Mouse (Mus musculus): Measurements from ENCODE around the gene Actl6b. TPM values are rescaled to one million over a fixed set of nuclear protein-coding genes. Genes with fewer than 3 reads are reported as not detected.
A peak's percentile ranks its signal among the peaks of the same experiment; 100 is the strongest.

Actl6b gene
- not detected in 2 replicates for polyA plus RNA-seq (2016; fragmentation: Nextera tagmentation; extraction: Ambion mirVana)

DNA sequence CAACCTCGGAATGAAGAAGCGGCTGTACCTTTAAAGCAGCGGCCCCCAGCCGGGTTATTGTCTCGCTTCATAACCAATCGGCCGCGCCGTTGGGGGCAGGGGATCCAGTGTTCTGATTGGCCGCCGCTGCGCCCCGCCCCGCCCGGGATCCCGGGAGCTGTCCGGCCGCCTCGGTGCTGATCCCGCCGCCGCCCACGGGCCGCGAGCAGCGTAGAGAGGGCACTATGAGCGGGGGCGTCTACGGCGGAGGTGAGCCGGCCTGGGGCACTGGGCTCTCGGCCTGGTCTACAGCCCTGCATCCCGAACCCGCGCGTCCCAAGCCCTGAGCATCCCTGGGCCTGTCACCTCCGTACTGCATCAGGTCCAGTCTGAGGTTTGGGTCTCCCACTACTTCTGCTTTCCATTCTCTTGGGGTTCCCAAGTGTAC, at the start of gene Actl6b:
TSS of gene Actl6b (plus strand) at position 107 of the 427 bp plus-strand sequence.
- 2% methylated on average over 37 of the region's 37 CpGs for WGBS

DNA sequence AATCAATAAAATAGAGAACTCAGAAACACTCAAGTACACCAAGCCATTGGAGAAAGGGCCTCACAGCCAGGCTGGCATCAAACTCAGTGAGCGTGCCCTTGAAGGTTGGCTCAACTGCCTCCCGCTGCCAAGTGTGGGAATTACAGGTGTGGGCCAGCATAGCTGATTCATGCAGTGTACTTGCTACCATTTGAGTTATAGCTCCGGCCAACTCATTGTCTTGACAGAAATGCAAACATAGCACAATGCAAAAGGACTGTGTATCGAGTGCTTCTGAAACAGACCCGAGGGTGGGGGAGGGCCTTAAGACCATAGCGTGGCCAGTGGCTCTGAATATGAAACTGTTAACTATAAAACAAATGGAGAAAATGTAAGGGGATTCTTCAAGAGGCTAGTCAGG, 49.3 kb upstream of the Actl6b start:
- WGBS = 85% methylated on average over 6 of the region's 6 CpGs
- no peak overlapping the region for H3K4me3 ChIP-seq

More for the DNA sequence above, at the start of gene Actl6b:
- Histone ChIP-seq H3K9me3 (replicated peaks) (no peaks in the 10 kb centered on the region), H3K4me1 (peaks cover 8% of the 10 kb centered on the region; the same call in 1 of the 2 replicates), H3K27me3 (ENCODE audit: low read depth, poor library complexity, severe bottlenecking) (peaks cover 19% of the 10 kb centered on the region), H3K27ac (no peak within 1 kb of the TSS), H3K4me3 (peak within 1 kb of the TSS; percentile 23), H3K36me3 (no peaks in the 10 kb centered on the region)
- DNase-seq (ENCODE audit: low spot score) = peak; percentile 91

DNA sequence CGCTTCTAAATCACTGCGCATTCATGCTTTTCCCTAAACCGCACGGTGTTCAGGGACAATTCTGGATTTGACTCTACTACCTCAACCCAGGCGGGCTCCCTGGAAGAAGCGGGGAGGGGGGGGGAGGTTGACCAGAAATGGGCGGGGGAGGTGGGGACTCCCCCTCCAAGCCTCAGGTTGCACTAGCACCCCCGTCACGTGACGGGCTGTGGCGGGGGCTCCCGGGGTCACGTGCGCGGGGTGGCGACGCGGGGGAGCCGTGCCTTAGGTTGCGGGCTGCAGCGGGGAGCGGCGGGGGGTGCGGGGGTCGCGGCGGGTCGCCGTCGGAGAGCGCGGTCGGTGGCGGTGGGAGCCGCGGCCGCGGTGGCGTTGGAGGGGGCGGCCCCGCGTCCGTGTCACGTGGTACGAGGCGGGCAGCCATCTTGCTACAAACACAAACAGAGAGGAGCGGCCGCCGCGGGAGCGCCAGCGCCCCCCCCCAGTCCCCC, 43.3 kb upstream of the Actl6b start:
- WGBS = 2% methylated on average over 37 of the region's 52 CpGs
- peaks cover 30% of the 10 kb centered on the region for H3K36me3 ChIP-seq
- DNase-seq (ENCODE audit: low spot score) = peak; percentile 88

More for the DNA sequence above, 49.3 kb upstream of the Actl6b start:
- H3K4me1 ChIP-seq = peaks cover 17% of the 10 kb centered on the region
- H3K27me3 ChIP-seq (ENCODE audit: low read depth, poor library complexity, severe bottlenecking) = no peaks in the 10 kb centered on the region
- peaks cover 15% of the 10 kb centered on the region for H3K36me3 ChIP-seq
- no peaks in the 10 kb centered on the region for H3K9me3 ChIP-seq (replicated peaks)
- DNase-seq (ENCODE audit: low spot score) = no peak
- no peak overlapping the region for H3K27ac ChIP-seq

DNA sequence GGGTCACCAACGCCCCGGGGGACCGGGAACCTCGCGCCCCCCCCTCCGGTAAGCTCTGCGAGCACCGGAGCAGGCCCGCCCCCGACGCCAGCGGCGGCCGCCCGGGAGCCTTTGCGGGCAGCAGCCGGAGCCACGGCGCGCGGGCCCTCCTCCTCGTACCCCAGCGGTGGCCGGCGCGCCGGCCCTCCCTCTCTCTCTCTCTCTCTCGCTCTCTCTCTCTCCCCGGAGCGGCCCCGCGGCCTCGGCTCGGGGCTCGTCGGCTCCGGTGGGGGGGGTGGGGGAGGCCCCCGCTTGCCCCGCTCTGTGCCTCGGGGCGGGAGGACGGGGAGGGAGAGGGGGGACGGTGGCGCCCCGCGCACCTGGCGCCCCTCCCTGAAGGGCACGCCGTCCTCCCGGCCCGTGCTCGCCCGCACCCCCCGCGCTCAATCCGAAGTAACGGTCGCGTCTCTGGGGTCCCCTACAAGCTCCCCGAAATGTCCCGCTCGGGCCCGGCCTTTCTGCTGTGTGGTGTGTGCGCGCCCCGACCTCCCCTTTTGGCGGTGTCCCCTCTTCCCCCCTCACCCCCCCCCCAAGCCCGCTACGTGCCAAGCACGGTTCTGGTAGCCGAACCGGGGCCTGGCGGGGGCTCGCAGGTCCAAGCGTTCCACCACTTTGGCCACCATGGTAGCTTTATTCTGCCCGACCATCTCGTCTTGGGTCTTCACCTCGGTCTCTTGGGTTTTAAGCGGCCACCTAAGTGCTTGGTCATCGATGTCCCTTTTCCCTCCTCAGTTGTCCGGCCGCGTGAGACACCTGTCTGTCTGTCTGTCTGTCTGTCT, 42.5 kb upstream of the Actl6b start:
- DNase-seq (ENCODE audit: low spot score) = peak; percentile 56
- Histone ChIP-seq H3K4me3 (peak overlapping the region; percentile 100), H3K4me1 (peaks cover 38% of the 10 kb centered on the region), H3K9me3 (replicated peaks) (no peaks in the 10 kb centered on the region), H3K36me3 (peaks cover 33% of the 10 kb centered on the region), H3K27ac (peak overlapping the region; percentile 99), H3K27me3 (ENCODE audit: low read depth, poor library complexity, severe bottlenecking) (no peaks in the 10 kb centered on the region)
- 1% methylated on average over 46 of the region's 83 CpGs for WGBS

More for the DNA sequence above, 43.3 kb upstream of the Actl6b start:
- H3K27ac ChIP-seq = peak overlapping the region; percentile 99
- H3K4me1 ChIP-seq = peaks cover 38% of the 10 kb centered on the region
- H3K27me3 ChIP-seq (ENCODE audit: low read depth, poor library complexity, severe bottlenecking) = no peaks in the 10 kb centered on the region
- peak overlapping the region; percentile 100 for H3K4me3 ChIP-seq
- H3K9me3 ChIP-seq (replicated peaks) = no peaks in the 10 kb centered on the region

DNA sequence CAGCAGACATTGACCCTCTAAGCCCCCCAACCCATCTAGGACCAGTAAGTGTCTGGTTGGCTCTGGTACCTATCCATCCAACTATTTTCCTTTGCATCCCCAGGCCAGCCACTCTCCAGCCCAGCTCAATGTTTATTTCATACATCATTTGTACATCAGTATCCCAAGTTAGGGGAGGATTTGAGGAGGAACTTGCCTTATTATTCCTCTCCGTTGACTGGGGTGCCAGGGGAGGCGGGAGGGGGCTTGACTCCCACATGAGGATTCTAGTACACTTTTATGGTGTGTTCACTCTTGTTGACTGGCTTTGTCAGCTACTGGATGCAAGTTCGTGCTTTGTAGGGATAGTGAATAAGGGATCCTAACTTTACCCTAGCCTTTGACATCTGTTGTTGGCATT, 41.6 kb upstream of the Actl6b start:
- H3K27ac ChIP-seq = peak overlapping the region; percentile 99; the same call in 1 of the 2 replicates
- WGBS = 84% methylated on average over 3 of the region's 3 CpGs
- H3K4me3 ChIP-seq = peak overlapping the region; percentile 100
- no peaks in the 10 kb centered on the region for H3K27me3 ChIP-seq (ENCODE audit: low read depth, poor library complexity, severe bottlenecking)
- peaks cover 38% of the 10 kb centered on the region for H3K4me1 ChIP-seq
- peaks cover 33% of the 10 kb centered on the region for H3K36me3 ChIP-seq
- H3K9me3 ChIP-seq (replicated peaks) = no peaks in the 10 kb centered on the region
- no peak for DNase-seq (ENCODE audit: low spot score)

DNA sequence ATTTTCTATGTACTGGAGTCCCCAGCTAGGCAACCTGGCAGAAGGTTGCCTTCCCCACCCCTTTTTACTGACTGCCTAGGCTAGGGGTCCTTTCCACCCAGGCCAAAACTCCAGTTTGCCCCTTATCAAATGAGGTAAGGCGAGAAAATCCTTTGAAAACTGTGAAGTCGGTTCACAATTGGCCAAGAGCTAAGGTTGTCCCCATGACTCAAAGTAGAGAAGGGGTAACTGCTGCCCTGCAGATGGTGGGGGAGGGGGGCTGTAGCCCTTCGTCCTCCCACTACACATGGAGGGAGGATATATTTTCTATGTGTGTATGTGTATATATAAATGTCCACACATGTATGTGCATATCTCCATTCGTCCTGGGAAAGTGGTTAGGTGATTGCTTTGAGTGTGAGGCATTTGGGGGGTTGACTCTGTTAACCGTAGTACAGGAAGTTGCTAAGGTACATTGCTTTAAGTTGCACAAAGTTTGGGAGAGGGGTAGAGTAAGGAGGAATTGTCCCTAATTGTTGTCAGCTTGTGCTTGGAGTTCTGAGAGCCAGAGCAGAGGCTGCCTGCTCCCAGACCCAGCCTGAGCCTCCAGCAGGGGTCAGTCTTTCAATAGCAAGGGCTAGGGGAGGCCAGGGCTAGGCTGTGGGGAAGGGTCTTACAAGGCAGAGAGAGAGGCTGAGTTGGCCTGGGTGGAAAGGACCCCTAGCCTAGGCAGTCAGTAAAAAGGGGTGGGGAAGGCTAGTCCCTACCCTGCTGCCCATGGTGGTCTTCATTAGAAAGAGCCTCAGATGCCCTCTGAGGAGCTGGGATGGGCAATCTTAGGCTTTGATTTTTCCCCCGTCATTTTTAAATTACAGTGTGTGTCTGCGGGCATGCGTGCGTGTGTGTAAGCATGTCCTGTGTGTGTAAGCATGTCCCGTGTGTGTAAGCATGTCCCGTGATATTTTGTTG, 40.2 kb upstream of the Actl6b start:
- peak overlapping the region; percentile 100; the same call in 1 of the 2 replicates for H3K4me3 ChIP-seq
- 0 out of 2 replicates have a peak overlapping the region, but pooled peaks have one; percentile 20 for H3K27ac ChIP-seq
- peak; percentile 69 for DNase-seq (ENCODE audit: low spot score)
- 82% methylated on average over 11 of the region's 11 CpGs for WGBS
- no peaks in the 10 kb centered on the region for H3K27me3 ChIP-seq (ENCODE audit: low read depth, poor library complexity, severe bottlenecking)
- no peaks in the 10 kb centered on the region for H3K9me3 ChIP-seq (replicated peaks)
- peaks cover 47% of the 10 kb centered on the region for H3K36me3 ChIP-seq
- peaks cover 38% of the 10 kb centered on the region for H3K4me1 ChIP-seq

DNA sequence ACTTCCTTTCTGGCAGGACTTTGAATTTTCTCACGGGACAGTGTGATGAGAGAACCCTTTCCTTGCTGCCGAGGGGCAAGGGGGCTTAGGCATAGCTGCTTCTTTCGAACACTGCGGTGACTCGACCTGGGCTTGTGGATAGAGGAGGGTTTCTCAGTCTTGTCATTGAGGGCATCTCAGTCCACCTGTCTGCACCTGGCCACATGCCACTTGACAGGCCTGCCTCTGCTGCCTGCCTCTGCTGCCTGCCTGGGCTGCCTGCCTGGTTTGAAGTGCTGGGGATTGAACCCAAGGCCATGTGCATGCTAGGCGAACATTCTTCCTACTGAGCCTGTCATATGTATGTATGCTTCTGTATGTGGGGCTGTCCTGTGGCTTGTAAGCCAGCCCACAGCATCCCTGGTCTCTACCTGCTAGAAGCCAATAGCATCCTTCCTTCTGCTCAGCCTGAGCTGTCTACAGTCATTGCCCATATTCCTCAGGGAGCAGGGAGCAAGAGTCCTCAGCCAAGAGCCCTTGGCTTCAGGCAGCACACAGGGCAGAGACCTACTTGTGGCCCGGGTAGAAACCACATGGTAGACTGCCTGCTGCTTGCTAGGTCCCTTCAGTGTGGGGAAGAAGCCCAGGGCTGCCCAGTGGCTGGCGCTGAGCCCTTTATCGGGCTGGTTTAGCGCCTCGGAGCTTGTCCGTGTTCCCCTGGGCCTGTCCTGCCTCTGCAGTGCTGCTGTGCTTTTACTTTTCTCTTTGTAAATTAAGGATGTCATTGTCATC, 39.2 kb upstream of the Actl6b start:
- Histone ChIP-seq H3K36me3 (peaks cover 57% of the 10 kb centered on the region), H3K27ac (no peak overlapping the region), H3K4me3 (no peak overlapping the region), H3K27me3 (ENCODE audit: low read depth, poor library complexity, severe bottlenecking) (no peaks in the 10 kb centered on the region), H3K9me3 (replicated peaks) (no peaks in the 10 kb centered on the region), H3K4me1 (peaks cover 38% of the 10 kb centered on the region)
- 91% methylated on average over 12 of the region's 12 CpGs for WGBS
- DNase-seq (ENCODE audit: low spot score) = no peak

DNA sequence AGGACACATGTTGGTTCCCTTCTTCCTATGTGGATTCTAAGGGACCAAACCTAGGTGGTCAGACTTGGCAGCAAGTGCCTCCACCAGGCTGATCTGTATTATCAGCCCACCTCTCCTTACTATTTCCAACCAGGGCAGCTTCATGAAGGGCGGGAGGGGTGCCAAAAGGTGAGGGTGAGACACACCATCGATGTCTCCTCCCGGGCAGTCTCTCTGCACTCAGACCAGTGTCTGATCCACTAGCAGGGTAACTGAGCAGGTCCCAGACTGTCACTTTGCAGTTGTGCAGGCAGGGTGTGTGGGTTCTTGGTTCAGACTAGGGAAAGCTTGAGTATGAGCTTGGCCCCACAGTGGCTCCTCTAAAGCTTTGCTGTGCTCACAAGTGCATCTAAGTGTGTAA, 38.5 kb upstream of the Actl6b start:
- peaks cover 38% of the 10 kb centered on the region for H3K4me1 ChIP-seq
- 87% methylated on average over 3 of the region's 3 CpGs for WGBS
- H3K27me3 ChIP-seq (ENCODE audit: low read depth, poor library complexity, severe bottlenecking) = no peaks in the 10 kb centered on the region
- H3K36me3 ChIP-seq = peaks cover 64% of the 10 kb centered on the region
- no peak overlapping the region for H3K27ac ChIP-seq
- no peak overlapping the region for H3K4me3 ChIP-seq
- no peaks in the 10 kb centered on the region for H3K9me3 ChIP-seq (replicated peaks)
- DNase-seq (ENCODE audit: low spot score) = no peak

DNA sequence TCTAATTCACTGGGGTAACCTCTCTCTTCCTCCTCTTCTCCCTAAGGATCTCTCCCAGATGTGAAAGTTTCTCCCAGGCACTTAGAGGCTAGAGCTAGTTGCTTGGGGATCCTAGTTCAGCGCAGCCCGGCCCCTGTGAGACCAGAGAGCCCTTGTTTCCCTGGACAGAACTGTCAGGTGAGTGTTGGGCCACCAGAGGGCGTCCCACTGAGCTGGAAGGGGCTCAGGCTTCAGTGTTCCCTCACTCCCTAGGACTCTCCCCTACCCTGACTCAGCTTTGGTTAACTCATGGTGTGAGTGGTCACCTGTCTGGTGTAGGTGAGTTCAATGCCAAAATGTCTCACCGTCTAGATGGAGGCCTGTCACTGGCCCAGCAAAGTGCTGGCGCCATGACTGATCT, 34.9 kb upstream of the Actl6b start, which contains the start of gene Gigyf1:
TSS of gene Gigyf1 (plus strand) at position 113 of the 400 bp plus-strand sequence.
- DNase-seq (ENCODE audit: low spot score) = peak; percentile 56
- no peak within 1 kb of the TSS for H3K4me3 ChIP-seq
- H3K4me1 ChIP-seq = peaks cover 10% of the 10 kb centered on the region
- H3K36me3 ChIP-seq = peaks cover 86% of the 10 kb centered on the region
- no peak within 1 kb of the TSS for H3K27ac ChIP-seq
- no peaks in the 10 kb centered on the region for H3K9me3 ChIP-seq (replicated peaks)
- WGBS = 78% methylated on average over 5 of the region's 5 CpGs
- H3K27me3 ChIP-seq (ENCODE audit: low read depth, poor library complexity, severe bottlenecking) = no peaks in the 10 kb centered on the region

DNA sequence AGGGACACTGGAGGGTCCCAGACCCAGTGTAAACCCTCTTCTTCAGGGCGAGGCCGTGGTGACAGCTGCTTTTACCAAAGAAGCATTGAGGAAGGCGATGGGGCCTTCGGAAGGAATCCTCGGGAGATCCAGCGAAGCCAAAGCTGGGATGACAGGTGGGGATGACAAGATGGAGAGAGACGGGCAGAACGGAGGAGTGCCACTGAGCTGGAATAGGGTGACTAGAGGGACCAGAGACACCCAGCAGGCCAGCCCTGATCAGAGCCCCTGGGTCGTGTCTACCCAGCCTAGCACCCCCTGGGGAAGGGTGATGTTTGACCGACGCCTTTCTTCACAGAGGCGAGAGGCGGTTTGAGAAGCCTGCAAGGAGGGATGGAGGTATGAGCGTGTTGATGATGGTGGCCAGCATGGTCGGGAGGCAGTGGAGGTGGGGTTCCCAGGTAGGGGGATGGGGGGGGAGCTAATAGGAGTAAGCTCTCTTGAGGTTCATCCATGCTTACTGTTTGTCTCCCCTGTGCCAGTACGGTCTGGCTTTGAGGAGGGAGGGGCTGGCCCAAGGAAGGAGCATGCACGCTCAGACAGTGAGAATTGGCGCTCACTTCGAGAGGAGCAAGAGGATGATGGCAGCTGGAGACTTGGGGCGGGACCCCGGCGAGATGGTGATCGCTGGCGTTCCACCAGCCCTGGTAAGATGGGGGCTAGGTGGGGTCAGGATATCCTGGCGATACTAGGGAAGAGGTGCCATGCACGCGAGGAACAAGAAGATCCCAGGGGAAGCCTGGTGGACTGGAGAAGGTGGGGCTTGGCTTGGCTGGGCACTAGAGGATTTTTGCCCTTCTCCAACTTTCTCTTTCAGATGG, 33.4 kb upstream of the Actl6b start:
- 0 out of 2 replicates have a peak overlapping the region, but pooled peaks have one; percentile 21 for H3K27ac ChIP-seq
- WGBS = 92% methylated on average over 27 of the region's 27 CpGs
- H3K27me3 ChIP-seq (ENCODE audit: low read depth, poor library complexity, severe bottlenecking) = no peaks in the 10 kb centered on the region
- no peaks in the 10 kb centered on the region for H3K4me1 ChIP-seq
- no peak for DNase-seq (ENCODE audit: low spot score)
- no peaks in the 10 kb centered on the region for H3K9me3 ChIP-seq (replicated peaks)
- no peak overlapping the region for H3K4me3 ChIP-seq
- H3K36me3 ChIP-seq = peaks cover 86% of the 10 kb centered on the region

DNA sequence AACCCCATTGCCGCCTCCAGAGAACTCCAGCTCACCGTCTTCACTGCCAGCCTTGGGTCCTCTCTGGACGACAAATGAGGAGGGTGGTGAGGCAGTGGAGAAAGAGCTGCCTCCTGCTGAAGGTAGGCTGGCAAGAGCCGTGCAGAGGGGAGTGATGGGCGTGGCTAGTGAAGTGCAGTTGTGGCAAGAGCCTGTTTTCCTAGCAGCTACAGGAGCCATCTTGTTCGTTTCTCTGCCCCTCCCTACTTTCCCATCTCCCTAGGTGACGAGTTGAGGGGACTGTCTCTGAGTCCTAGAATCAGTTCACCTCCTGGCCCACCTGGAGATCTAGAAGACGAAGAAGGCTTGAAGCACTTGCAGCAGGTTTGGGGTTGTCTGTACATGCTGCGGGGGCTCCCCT, 31.5 kb upstream of the Actl6b start:
- peaks cover 12% of the 10 kb centered on the region for H3K4me1 ChIP-seq
- H3K9me3 ChIP-seq (replicated peaks) = no peaks in the 10 kb centered on the region
- no peaks in the 10 kb centered on the region for H3K27me3 ChIP-seq (ENCODE audit: low read depth, poor library complexity, severe bottlenecking)
- no peak overlapping the region for H3K27ac ChIP-seq
- no peak overlapping the region for H3K4me3 ChIP-seq
- peaks cover 100% of the 10 kb centered on the region for H3K36me3 ChIP-seq
- WGBS = 84% methylated on average over 9 of the region's 9 CpGs
- no peak for DNase-seq (ENCODE audit: low spot score)
